Mouse (Mus musculus): ENCODE measurements around the gene Cpt1c.
A peak's percentile ranks its signal among the peaks of the same experiment; 100 is the strongest.

The Cpt1c gene

GRCm38 (mm10) chr7:44962337-44962736 is 12.3 kb downstream of the Cpt1c start:
- no peak for DNase-seq (ENCODE audit: low spot score)

GRCm38 (mm10) chr7:44960512-44960910 is 14.1 kb downstream of the Cpt1c start:
- no peak for DNase-seq (ENCODE audit: low spot score)

GRCm38 (mm10) chr7:44959874-44960511 is 14.7 kb downstream of the Cpt1c start:
- no peak for DNase-seq (ENCODE audit: low spot score)

- no peak for DNase-seq (ENCODE audit: low spot score)
Measured at GRCm38 (mm10) chr7:44959281-44959680, 15.4 kb downstream of the Cpt1c start.

GRCm38 (mm10) chr7:44958208-44958607 is 16.4 kb downstream of the Cpt1c start:
- no peak for DNase-seq (ENCODE audit: low spot score)

GRCm38 (mm10) chr7:44957183-44957835 is 17.3 kb downstream of the Cpt1c start:
- DNase-seq (ENCODE audit: low spot score), result no peak

GRCm38 (mm10) chr7:44956266-44956665 is 18.4 kb downstream of the Cpt1c start:
- DNase-seq (ENCODE audit: low spot score), result no peak

- no peak for DNase-seq (ENCODE audit: low spot score)
Measured at GRCm38 (mm10) chr7:44955628-44956027, 19.0 kb downstream of the Cpt1c start.

GRCm38 (mm10) chr7:44954091-44954885 is 20.4 kb downstream of the Cpt1c start:
- DNase-seq (ENCODE audit: low spot score), result no peak

GRCm38 (mm10) chr7:44953561-44953960 is 21.1 kb downstream of the Cpt1c start:
- DNase-seq (ENCODE audit: low spot score), result no peak

GRCm38 (mm10) chr7:44952611-44953306 is 21.9 kb downstream of the Cpt1c start:
- peak; percentile 70 for DNase-seq (ENCODE audit: low spot score)

- DNase-seq (ENCODE audit: low spot score), result peak; percentile 44
Measured at GRCm38 (mm10) chr7:44951960-44952359, 22.7 kb downstream of the Cpt1c start.

GRCm38 (mm10) chr7:44949922-44950321 is 24.7 kb downstream of the Cpt1c start:
- DNase-seq (ENCODE audit: low spot score), result no peak

- no peak for DNase-seq (ENCODE audit: low spot score)
Measured at GRCm38 (mm10) chr7:44942904-44943303, 31.7 kb downstream of the Cpt1c start, which contains the start of gene Tsks. TSS of gene Tsks (plus strand) at chr7:44943204.

- no peak for DNase-seq (ENCODE audit: low spot score)
Measured at GRCm38 (mm10) chr7:44938680-44939079, 36.0 kb downstream of the Cpt1c start.

GRCm38 (mm10) chr7:44929204-44930151 is 45.2 kb downstream of the Cpt1c start, which contains the start of gene Ap2a1:
TSS of gene Ap2a1 (minus strand) at chr7:44929496.
- DNase-seq (ENCODE audit: low spot score), result peak; percentile 99

GRCm38 (mm10) chr7:44928570-44928969 is 46.1 kb downstream of the Cpt1c start:
- DNase-seq (ENCODE audit: low spot score), result no peak

GRCm38 (mm10) chr7:44925468-44925867 is 49.2 kb downstream of the Cpt1c start:
- DNase-seq (ENCODE audit: low spot score), result no peak

GRCm38 (mm10) chr7:44922530-44922929 is 52.1 kb downstream of the Cpt1c start:
- no peak for DNase-seq (ENCODE audit: low spot score)

- no peak for DNase-seq (ENCODE audit: low spot score)
Measured at GRCm38 (mm10) chr7:44919127-44919526, 55.5 kb downstream of the Cpt1c start.

- DNase-seq (ENCODE audit: low spot score), result no peak
Measured at GRCm38 (mm10) chr7:44918219-44918618, 56.4 kb downstream of the Cpt1c start.

Measured in spleen, adult 12 weeks (tissue).